Mouse (Mus musculus): ENCODE results near the gene Pls3. TPM values are rescaled to one million over a fixed set of nuclear protein-coding genes. Genes with fewer than 3 reads are reported as not detected.

Gene Pls3
- total RNA-seq (2018; cell fraction: chromatin; rRNA removed) = 10 to 100 TPM in 1 of 26 experiments, 1 to 10 TPM in 21, under 1 TPM in 4; 0.59 to 15.6 (median 1.8) TPM
- 1 to 10 TPM; 3.0 to 6.5 (median 4.2) TPM for total RNA-seq (2018; cell fraction: cytosol; rRNA removed)
- total RNA-seq (2018; cell fraction: nucleus; rRNA removed) = 1 to 10 TPM; 1.4 to 6.6 (median 3.3) TPM
- 6.9 to 7.9 TPM (median 7.3 TPM) in 3 replicates for polyA plus RNA-seq (2018)

DNA sequence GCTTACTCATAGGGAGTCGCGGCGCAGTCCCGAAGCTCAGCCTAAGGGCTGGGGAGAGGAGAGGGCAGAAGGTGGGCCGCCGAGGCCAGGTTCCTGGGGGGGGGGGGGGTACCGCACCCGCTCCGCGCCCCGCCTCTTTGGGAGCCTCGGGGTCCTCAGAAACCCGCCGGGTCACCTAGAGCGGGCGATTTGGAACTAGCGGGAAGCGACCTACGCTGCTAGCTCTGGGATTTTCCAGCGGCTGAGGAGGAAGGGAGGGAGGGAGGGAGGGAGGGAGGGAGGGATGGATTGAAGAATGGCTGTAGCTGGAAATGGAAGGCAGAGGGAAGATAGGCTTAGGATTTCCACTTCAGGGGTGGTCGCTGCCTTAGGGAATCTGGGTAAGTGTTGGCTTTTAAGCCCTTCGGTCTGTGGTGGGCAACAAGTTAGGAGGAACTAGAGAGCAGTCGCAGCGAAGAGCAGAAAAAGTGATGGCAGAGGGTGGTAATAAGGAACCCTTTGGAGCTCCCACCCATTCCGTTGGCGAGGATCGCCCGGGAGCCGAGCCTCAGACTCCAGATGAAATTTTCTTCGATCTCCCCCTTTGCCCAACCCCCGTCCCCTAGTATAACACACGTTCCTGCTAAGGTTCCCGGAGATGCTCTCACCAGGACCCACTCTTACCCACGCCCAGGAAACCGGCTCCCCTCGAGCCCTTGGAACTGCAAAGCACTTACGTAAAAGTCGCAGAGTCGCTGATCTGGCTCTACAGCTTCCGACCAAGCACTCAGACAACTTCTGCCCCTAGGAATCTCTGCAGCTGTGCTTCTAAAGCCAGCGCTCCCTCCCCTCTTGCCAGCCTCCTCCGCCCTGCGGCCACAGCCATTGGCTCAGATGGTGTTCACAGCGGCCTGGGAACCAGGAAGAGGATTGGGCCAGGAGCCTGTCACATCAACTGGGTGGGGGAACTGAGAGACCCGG, at the start of gene Pls3:
TSS of gene Pls3 (minus strand) at position 851 of the 960 bp plus-strand sequence.
- WGBS (ENCODE audit: missing documents) = 22% methylated on average over 39 of the region's 45 CpGs
- peak within 1 kb of the TSS; percentile 48 for H3K4me3 ChIP-seq (ENCODE audit: inconsistent target)

DNA sequence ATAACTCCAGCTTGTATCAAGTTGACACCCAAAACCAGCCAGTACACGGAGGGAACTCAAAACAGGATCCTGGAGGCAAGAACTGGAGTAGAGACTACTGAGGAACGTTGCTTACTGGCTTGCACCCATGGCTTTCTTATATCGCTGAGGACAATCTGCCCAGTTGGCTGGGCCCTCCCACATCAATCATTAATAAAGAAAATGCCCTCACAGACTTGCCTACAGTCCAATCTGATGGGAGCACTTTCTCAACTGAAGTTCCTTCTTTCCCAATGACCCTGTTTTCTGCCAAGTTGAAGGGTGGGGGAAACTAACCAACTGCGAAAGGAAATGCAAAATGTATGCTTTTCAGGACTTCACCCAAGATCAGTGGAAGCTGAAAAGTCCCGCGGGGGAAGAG, 20.7 kb upstream of the Pls3 start:
- Histone ChIP-seq H3K4me3 (ENCODE audit: inconsistent target) (no peak overlapping the region), H3K27ac (no peak overlapping the region), H3K36me3 (ENCODE audit: inconsistent target) (no peaks in the 10 kb centered on the region), H3K79me2 (ENCODE audit: inconsistent target) (no peaks in the 10 kb centered on the region)
- WGBS (ENCODE audit: missing documents) = 75% methylated on average over 3 of the region's 6 CpGs

More for the DNA sequence above, at the start of gene Pls3:
- Histone ChIP-seq H3K79me2 (ENCODE audit: inconsistent target) (no peaks in the 10 kb centered on the region), H3K36me3 (ENCODE audit: inconsistent target) (no peaks in the 10 kb centered on the region), H3K27ac (no peak within 1 kb of the TSS)

DNA sequence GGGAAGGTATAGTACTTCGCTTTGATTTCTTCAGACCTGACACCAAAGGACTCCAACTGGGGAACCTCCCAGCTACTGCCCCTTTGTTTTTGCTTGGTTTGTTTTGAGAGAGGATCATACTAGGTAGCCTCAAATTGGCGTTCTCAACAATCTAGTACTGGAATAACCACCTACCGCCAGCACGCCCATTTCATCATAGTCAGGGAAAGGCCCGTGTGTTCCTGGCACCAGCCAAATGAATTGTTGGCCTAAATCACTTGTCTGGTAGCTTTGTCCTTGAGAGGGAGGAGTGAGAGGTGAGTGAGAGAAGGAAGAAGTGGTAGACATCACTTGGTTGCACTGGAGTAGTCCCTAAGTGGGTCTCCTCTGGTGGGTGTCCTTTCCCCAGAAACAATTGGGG, 584 bp upstream of the Pls3 start:
- Histone ChIP-seq H3K79me2 (ENCODE audit: inconsistent target) (no peaks in the 10 kb centered on the region), H3K4me3 (ENCODE audit: inconsistent target) (peak overlapping the region; percentile 48), H3K36me3 (ENCODE audit: inconsistent target) (no peaks in the 10 kb centered on the region), H3K27ac (no peak overlapping the region)
- 34% methylated on average over 5 of the region's 5 CpGs for WGBS (ENCODE audit: missing documents)

DNA sequence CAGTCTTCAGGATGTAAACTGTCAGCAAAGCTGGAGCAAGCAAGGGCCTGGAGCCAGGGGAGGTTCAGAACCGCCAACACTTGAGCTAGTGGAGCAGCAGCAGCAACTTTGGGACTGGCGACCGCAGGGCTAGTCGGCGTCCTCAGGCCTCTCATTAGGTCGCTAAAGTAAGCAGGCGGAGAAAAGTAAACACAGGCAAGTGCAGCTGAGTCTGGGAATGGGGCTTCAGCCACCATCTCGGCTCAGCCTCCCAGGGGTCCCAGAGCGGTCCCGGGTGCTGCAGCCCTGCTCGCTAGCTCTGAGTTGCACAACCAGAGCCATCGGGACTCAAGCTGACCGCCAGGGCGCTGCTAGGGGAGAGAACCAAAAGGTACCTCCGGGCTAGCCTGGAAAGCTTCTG, 1.2 kb downstream of the Pls3 start:
- 57% methylated on average over 12 of the region's 15 CpGs for WGBS (ENCODE audit: missing documents)

DNA sequence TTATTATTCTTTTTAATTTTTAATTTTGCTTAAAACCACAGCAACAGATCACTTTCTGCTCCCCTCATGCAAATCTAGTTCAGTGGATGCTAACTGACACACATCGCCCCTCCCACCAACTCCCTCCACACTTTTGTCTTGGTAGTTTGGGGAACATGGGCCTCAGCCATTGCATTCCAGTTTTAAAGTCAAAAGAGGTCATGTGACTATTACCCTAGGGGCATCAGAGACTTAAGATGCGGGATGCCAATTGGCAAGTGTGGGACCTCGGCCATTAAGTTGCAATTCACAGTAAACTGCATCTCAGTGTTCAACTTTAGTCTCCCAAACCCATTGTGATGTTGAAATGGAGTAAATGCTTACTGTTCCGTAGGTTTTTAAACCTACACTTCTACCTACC, 1.7 kb downstream of the Pls3 start:
- 94% methylated on average over 4 of the region's 4 CpGs for WGBS (ENCODE audit: missing documents)
- H3K79me2 ChIP-seq (ENCODE audit: inconsistent target) = no peaks in the 10 kb centered on the region

More for the DNA sequence above, 1.2 kb downstream of the Pls3 start:
- H3K4me3 ChIP-seq (ENCODE audit: inconsistent target) = no peak overlapping the region; the same call in 1 of the 2 replicates
- no peak overlapping the region for H3K27ac ChIP-seq
- H3K79me2 ChIP-seq (ENCODE audit: inconsistent target) = no peaks in the 10 kb centered on the region
- no peaks in the 10 kb centered on the region for H3K36me3 ChIP-seq (ENCODE audit: inconsistent target)

DNA sequence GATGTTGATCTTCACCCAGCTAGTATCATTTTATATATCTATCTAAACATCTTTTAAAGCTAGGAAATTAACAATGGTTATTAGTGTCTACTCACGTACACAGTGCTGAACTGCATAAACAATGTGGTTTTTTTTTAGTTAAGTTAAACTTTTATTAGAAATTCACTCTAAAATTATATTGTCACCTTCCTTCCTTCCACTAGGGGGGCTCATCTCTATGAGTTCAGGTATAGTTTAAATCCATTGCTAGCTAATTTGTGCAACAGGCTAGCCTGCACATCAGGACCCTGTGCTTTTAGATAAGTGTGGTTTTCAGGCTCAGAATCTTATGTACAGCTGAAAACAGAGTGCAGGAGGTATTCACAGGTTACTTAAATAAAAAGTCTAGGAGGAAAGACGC, 3.1 kb downstream of the Pls3 start:
- WGBS (ENCODE audit: missing documents) = 88% methylated on average over 2 of the region's 2 CpGs
- Histone ChIP-seq H3K79me2 (ENCODE audit: inconsistent target) (no peaks in the 10 kb centered on the region), H3K36me3 (ENCODE audit: inconsistent target) (no peaks in the 10 kb centered on the region), H3K27ac (no peak overlapping the region), H3K4me3 (ENCODE audit: inconsistent target) (no peak overlapping the region)

More for the DNA sequence above, 1.7 kb downstream of the Pls3 start:
- Histone ChIP-seq H3K4me3 (ENCODE audit: inconsistent target) (no peak overlapping the region), H3K36me3 (ENCODE audit: inconsistent target) (no peaks in the 10 kb centered on the region), H3K27ac (no peak overlapping the region)

DNA sequence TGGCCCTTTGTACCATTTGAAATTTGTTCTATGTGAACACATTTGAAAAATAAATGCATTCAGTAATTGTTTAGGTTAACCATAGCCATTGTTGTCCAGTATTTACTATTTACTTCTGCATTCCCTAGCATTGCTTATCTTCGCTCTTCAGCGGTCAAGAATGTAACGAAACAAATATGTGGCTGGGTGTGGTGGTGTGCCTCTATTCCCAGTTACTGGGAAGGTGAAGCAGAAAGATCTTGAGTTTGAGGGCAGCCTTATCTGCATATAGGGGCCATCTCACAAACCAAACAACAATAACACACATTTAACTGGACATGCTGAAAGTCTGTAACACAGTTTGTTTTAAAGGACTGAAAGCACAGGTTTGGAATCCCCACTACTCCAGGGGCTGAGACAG, 13.3 kb downstream of the Pls3 start:
- H3K27ac ChIP-seq = no peak overlapping the region
- WGBS (ENCODE audit: missing documents) = 87% methylated on average over 3 of the region's 3 CpGs
- H3K79me2 ChIP-seq (ENCODE audit: inconsistent target) = no peaks in the 10 kb centered on the region
- H3K36me3 ChIP-seq (ENCODE audit: inconsistent target) = no peaks in the 10 kb centered on the region
- H3K4me3 ChIP-seq (ENCODE audit: inconsistent target) = no peak overlapping the region

DNA sequence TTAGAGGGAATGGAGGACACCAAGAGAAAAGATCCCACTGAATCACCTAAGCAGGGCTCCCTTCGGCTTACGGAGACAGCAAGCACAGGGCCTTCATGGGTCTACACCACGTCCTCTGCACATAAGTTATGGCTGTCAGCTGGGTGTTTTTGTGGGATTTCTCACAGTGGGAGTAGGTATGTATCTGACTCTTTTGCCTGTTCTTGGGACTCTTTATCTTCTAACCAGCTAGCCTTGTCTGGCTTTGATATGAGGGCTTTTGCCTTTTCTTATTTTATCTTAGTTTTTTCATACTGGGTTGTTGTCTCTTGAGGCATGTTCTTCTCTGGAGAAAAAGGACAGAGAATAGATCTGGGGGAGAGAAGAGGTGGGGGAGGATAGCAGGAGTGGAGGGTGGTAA, 20.7 kb downstream of the Pls3 start:
- WGBS (ENCODE audit: missing documents) = 93% methylated on average over 3 of the region's 3 CpGs
- Histone ChIP-seq H3K4me3 (ENCODE audit: inconsistent target) (no peak overlapping the region), H3K36me3 (ENCODE audit: inconsistent target) (no peaks in the 10 kb centered on the region), H3K79me2 (ENCODE audit: inconsistent target) (no peaks in the 10 kb centered on the region), H3K27ac (no peak overlapping the region)

DNA sequence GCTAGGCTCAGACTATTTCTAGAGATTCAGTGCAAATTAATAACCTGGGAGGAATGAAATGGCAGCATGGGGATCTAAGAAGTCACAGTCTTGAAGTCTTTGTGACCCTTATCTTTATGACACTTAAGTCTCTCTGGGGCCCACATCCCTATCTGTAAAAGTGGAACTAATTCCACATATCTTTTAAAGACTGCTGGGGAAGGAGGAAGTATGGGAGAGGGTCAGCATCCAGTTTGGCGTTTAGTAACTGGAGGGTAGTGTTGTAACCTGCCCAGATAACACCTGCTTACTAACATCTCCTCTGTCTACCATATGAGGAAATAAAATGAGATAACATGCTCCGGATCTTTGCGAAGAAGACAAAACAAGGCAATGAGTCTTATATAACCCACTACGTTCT, 30.7 kb downstream of the Pls3 start:
- no peak overlapping the region for H3K27ac ChIP-seq
- no peaks in the 10 kb centered on the region for H3K79me2 ChIP-seq (ENCODE audit: inconsistent target)
- H3K4me3 ChIP-seq (ENCODE audit: inconsistent target) = no peak overlapping the region
- H3K36me3 ChIP-seq (ENCODE audit: inconsistent target) = no peaks in the 10 kb centered on the region
- 69% methylated on average over 3 of the region's 4 CpGs for WGBS (ENCODE audit: missing documents)

DNA sequence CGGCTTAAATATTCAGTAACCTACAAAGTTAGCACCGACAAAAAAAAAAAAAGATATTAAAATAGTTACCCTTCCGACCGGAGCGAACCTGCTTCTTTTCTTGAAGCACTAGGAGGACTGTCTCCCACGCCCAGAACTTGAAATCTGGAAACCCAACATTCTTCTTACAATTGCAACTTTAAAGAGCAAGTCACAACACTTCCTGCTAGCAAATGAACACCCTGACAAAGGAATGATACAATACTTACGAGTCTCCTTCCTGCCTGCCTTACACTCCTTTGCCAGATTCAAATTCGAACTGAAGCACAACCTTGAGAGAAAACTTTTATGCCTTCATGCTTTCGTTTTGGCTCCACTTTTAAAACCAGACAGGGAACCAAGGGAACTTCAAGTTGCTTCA, 32.1 kb downstream of the Pls3 start:
- 61% methylated on average over 9 of the region's 9 CpGs for WGBS (ENCODE audit: missing documents)
- H3K27ac ChIP-seq = no peak overlapping the region
- no peaks in the 10 kb centered on the region for H3K79me2 ChIP-seq (ENCODE audit: inconsistent target)
- no peaks in the 10 kb centered on the region for H3K36me3 ChIP-seq (ENCODE audit: inconsistent target)
- no peak overlapping the region for H3K4me3 ChIP-seq (ENCODE audit: inconsistent target)

DNA sequence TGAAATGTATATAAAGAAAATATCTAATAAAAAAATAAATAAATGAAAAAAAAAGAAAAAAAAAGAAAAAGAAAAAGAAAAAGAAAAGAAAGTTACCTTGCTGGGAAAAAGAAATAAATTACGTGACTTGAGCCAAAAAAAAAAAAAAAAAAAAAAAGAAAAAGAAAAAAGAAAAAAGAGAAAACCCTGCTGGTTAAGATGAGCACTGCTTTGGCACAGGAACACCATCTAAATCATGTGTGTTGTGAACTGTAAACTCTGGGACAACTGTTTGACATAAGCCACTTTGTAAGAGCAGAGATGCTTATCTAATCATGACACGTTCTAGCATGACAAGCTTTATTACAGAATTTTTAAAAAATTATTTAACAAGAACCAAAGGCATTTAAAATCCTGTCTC, 32.9 kb downstream of the Pls3 start:
- H3K4me3 ChIP-seq (ENCODE audit: inconsistent target) = no peak overlapping the region
- no peaks in the 10 kb centered on the region for H3K79me2 ChIP-seq (ENCODE audit: inconsistent target)
- no peaks in the 10 kb centered on the region for H3K36me3 ChIP-seq (ENCODE audit: inconsistent target)
- H3K27ac ChIP-seq = no peak overlapping the region
- 63% methylated on average over 1 of the region's 2 CpGs for WGBS (ENCODE audit: missing documents)

DNA sequence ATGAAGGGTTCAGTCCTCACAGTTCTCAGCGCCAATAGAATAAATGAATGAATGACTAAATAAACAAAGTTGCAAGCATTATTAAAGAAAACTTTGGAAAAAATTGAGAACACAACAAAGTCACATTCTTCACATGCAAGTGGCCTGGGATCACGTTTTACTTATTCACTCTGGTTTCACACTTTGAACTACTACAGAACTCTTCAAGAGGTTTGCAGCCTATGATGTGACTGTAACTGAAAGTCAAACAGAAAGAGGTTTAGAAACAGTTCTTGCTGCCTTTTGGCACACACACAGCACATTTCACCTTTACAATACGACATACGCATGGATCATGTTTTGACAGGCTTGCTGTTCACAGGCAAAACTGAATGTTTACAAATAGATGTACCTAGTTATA, 34.7 kb downstream of the Pls3 start:
- no peak overlapping the region for H3K27ac ChIP-seq
- H3K79me2 ChIP-seq (ENCODE audit: inconsistent target) = no peaks in the 10 kb centered on the region
- H3K36me3 ChIP-seq (ENCODE audit: inconsistent target) = no peaks in the 10 kb centered on the region
- H3K4me3 ChIP-seq (ENCODE audit: inconsistent target) = no peak overlapping the region
- 92% methylated on average over 4 of the region's 4 CpGs for WGBS (ENCODE audit: missing documents)

DNA sequence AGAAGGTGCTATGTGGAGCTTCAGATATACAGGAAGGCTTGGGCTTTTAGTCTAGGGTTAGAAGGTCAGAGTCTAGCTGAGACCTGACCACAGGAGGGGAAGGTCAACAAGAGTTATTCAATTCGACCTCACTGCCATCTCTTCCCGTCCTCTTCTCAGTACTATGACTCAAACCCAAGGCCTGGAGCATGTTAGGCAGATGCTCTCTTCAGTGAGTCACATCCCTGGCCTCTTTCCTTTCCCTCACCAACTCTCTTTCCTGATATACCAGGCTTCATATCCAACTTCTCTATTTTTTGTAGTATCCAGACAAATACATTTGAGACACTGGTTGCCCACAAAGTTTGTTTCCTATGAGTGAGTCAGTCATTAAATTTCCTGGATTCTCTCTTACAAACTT, 40.1 kb downstream of the Pls3 start:
- H3K27ac ChIP-seq = no peak overlapping the region
- whole genome bisulfite sequencing (ENCODE audit: missing documents) = 50% methylated on average over 2 of the region's 2 CpGs
- H3K36me3 ChIP-seq (ENCODE audit: inconsistent target) = no peaks in the 10 kb centered on the region
- H3K4me3 ChIP-seq (ENCODE audit: inconsistent target) = no peak overlapping the region
- no peaks in the 10 kb centered on the region for H3K79me2 ChIP-seq (ENCODE audit: inconsistent target)

DNA sequence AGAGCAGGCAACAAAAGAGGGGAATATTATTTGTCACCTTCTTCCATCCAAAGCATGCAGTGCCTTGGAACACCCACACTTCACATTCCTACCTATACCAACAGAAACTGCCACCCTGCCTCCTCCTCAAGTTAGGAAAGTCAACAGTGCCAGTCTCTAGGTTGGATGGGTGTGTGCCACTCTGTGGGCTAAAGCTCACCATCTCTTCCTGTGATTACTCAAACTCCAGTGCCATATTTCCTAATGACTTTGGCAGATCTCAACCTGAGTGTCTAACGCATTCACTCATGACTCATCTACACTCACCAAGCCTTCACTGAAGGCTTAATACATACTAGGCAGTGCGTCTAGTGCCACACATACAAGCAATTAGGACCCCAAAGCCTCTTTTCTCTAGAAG, 40.7 kb downstream of the Pls3 start:
- Histone ChIP-seq H3K79me2 (ENCODE audit: inconsistent target) (no peaks in the 10 kb centered on the region), H3K4me3 (ENCODE audit: inconsistent target) (no peak overlapping the region), H3K36me3 (ENCODE audit: inconsistent target) (no peaks in the 10 kb centered on the region), H3K27ac (no peak overlapping the region)
- WGBS (ENCODE audit: missing documents) = 95% methylated on average over 2 of the region's 2 CpGs

DNA sequence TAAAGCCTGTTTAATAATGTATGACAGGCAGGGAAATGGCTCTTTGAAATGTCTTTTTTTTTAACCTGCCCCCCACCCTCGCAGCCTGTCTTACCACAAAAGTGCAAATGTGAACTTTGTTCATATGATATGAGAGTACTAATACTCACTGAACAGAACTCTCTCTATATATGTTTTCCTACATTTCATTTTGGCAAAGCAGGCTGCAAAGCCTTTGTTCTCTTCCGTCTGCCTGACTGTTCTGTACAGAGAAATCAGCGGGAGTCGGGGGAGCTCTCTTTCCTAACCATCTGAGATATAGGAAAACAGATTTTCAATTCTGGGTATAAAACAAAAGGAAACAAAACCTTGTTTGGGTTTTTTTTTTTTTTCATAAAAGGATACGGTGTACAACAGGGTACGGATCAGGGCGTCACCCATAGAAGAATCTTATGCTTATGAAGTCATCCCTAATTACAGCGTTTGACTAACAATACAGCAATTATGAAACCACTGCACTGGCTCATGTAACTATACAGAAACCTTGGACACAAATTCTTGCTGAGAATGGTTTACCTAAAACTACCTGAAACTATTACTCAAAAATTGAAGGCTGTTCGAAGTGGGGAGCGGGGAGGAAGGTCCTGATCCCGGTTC, 41.9 kb downstream of the Pls3 start:
- H3K27ac ChIP-seq = no peak overlapping the region
- no peaks in the 10 kb centered on the region for H3K79me2 ChIP-seq (ENCODE audit: inconsistent target)
- 96% methylated on average over 11 of the region's 11 CpGs for WGBS (ENCODE audit: missing documents)
- no peaks in the 10 kb centered on the region for H3K36me3 ChIP-seq (ENCODE audit: inconsistent target)
- no peak overlapping the region for H3K4me3 ChIP-seq (ENCODE audit: inconsistent target)

Measured in macrophage (primary cell).